Comparison of ENCODE assay signal across 25 mouse cellular contexts in the genomic region with DNA sequence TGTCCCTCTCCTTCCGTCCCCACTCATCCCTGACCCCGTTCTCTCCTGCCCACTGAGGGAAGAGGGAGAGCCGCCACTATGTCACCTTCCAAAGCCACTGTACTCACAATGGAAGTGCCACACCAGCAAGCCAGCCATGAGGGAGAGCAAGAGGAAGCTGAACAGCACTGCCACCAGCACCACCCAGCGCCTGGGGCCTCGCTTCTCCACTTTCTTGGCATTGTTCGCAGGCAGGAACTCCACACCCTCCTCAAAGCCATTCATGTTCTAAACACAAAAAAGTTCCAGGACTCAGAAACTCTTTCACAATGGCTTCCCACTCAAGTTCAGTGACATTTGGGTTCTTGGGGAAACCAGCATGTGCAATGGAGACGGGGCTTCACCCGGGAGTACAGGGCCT. TPM values are rescaled to one million over a fixed set of nuclear protein-coding genes. Genes with fewer than 3 reads are reported as not detected.
A peak's percentile ranks its signal among the peaks of the same experiment; 100 is the strongest.
DNase-seq lines count a peak whose midpoint lies in the region; ATAC-seq and TF ChIP-seq lines count a peak whose summit lies in the region.
"Had no signal": no experiment of that assay in that cellular context is flagged by ENCODE, and none has a peak within 500 bp of the region (broad histone marks: within the 10 kb centered on the region; RNA-seq: fewer than 3 reads in every experiment).

No protein-coding gene starts in this region.

- WGBS in lung, embryonic 15.5 days = 81% methylated on average over 8 of the region's 8 CpGs
- WGBS in forebrain, embryonic 14.5 days = 95% methylated on average over 8 of the region's 8 CpGs

- no peak overlapping the region for H3K9ac ChIP-seq in lung, embryonic 15.5 days
- H3K9ac ChIP-seq in forebrain, embryonic 14.5 days (ENCODE audit: low read length) = no peak overlapping the region
- H3K9ac ChIP-seq: forebrain, embryonic 13.5 days; forebrain, postnatal 0 days; hindbrain, embryonic 12.5 days had no signal

- 0 out of 2 replicates have a peak, but pooled peaks have one; percentile 28 for ATAC-seq in lung, embryonic 15.5 days (ENCODE audit: borderline replicate concordance, extremely low read depth, low FRiP score, low TSS enrichment)
- no peak for ATAC-seq in forebrain, embryonic 14.5 days
- ATAC-seq: activated CD4-positive, CD25-positive, alpha-beta regulatory T cell, adult 4 months; forebrain, embryonic 13.5 days; forebrain, postnatal 0 days; hindbrain, postnatal 0 days had no signal

- peak overlapping the region; percentile 35 for H3K4me3 ChIP-seq in E14TG2a.4 (replicated peaks; ENCODE audit: low read length)
- H3K4me3 ChIP-seq in lung, embryonic 15.5 days = no peak overlapping the region
- no peak overlapping the region for H3K4me3 ChIP-seq in forebrain, embryonic 14.5 days (ENCODE audit: low read depth, low read length)
- H3K4me3 ChIP-seq: forebrain, embryonic 10.5 days; forebrain, embryonic 13.5 days; gastrocnemius, adult 2 months; hindbrain, embryonic 12.5 days had no signal

- no peaks in the 10 kb centered on the region for H3K9me3 ChIP-seq in E14TG2a.4 (ENCODE audit: low read length)
- H3K9me3 ChIP-seq in lung, embryonic 15.5 days = no peaks in the 10 kb centered on the region
- H3K9me3 ChIP-seq in forebrain, embryonic 14.5 days (replicated peaks; ENCODE audit: control insufficient read depth, low read length) = no peaks in the 10 kb centered on the region
- H3K9me3 ChIP-seq: forebrain, embryonic 10.5 days; forebrain, embryonic 13.5 days; hindbrain, embryonic 12.5 days had no signal

- no peaks in the 10 kb centered on the region for H3K27me3 ChIP-seq in E14TG2a.4 (ENCODE audit: insufficient read depth, low read length)
- no peaks in the 10 kb centered on the region for H3K27me3 ChIP-seq in lung, embryonic 15.5 days
- no peaks in the 10 kb centered on the region for H3K27me3 ChIP-seq in forebrain, embryonic 14.5 days (replicated peaks; ENCODE audit: control insufficient read depth, insufficient read depth, low read length)
- H3K27me3 ChIP-seq: CH12.LX; forebrain, embryonic 13.5 days; hindbrain, embryonic 12.5 days had no signal

- H3K4me1 ChIP-seq in E14TG2a.4 (replicated peaks; ENCODE audit: low read depth, low read length) = peaks cover 37% of the 10 kb centered on the region
- no peaks in the 10 kb centered on the region for H3K4me1 ChIP-seq in lung, embryonic 15.5 days
- no peaks in the 10 kb centered on the region for H3K4me1 ChIP-seq in forebrain, embryonic 14.5 days (ENCODE audit: control insufficient read depth, insufficient read depth, low read length)
- H3K4me1 ChIP-seq: forebrain, embryonic 10.5 days; forebrain, embryonic 13.5 days; hindbrain, embryonic 12.5 days had no signal

- TF ChIP-seq CTCF in E14TG2a.4 (conservative IDR thresholded peaks at IDR 0.05; ENCODE audit: low read length) = no peak

- peak; percentile 56 for DNase-seq in lung, postnatal 10 days
- peak; percentile 69 for DNase-seq in lung, postnatal 36 days
- no peak for DNase-seq in urinary bladder, postnatal 4 days (ENCODE audit: low spot score in 2 of 2)
- no peak for DNase-seq in forebrain, embryonic 14.5 days (ENCODE audit: low spot score)
- no peak for DNase-seq in layer of hippocampus, adult 8-10 months (ENCODE audit: low spot score in 2 of 2)
- no peak for DNase-seq in thymus, postnatal 14 days
- DNase-seq: adrenal gland, adult 8-10 months; adrenal gland, postnatal 36 days; B cell, adult 2 months; cerebellum, adult 18-20 months; cerebellum, adult 9-10 months; cerebellum, postnatal 14 days; forebrain, postnatal 0 days; gastrocnemius, adult 2 months; gastrocnemius, postnatal 14 days; heart, adult 11 months had no signal

- H3K36me3 ChIP-seq in E14TG2a.4 (ENCODE audit: insufficient read depth, low read length) = peaks cover 30% of the 10 kb centered on the region
- no peaks in the 10 kb centered on the region for H3K36me3 ChIP-seq in lung, embryonic 15.5 days
- no peaks in the 10 kb centered on the region for H3K36me3 ChIP-seq in forebrain, embryonic 14.5 days (ENCODE audit: control insufficient read depth, insufficient read depth, low read length)
- H3K36me3 ChIP-seq: forebrain, embryonic 10.5 days; hindbrain, embryonic 12.5 days had no signal

- no peak overlapping the region for H3K4me2 ChIP-seq in lung, embryonic 15.5 days
- no peak overlapping the region for H3K4me2 ChIP-seq in forebrain, embryonic 14.5 days (ENCODE audit: low read length)
- H3K4me2 ChIP-seq: forebrain, embryonic 13.5 days; heart, embryonic 11.5 days; hindbrain, embryonic 12.5 days had no signal

- 0 out of 2 replicates have a peak overlapping the region, but pooled peaks have one; percentile 3 for H3K27ac ChIP-seq in lung, embryonic 15.5 days
- H3K27ac ChIP-seq in forebrain, embryonic 14.5 days (ENCODE audit: low read depth, low read length) = no peak overlapping the region
- H3K27ac ChIP-seq: forebrain, embryonic 10.5 days; forebrain, embryonic 13.5 days; gastrocnemius, adult 2 months; hindbrain, embryonic 12.5 days; hindbrain, postnatal 0 days had no signal

RNA-seq across cellular contexts. Expression of a gene that starts 23.2 kb away (rescaled TPM):
- polyA plus RNA-seq in lung, embryonic 15.5 days (2015; fragmentation: Nextera tagmentation; extraction: Ambion mirVana) = 48.1 and 50.9 TPM in 2 replicates
- polyA plus RNA-seq in forebrain, embryonic 14.5 days (2014; fragmentation: Nextera tagmentation; extraction: Ambion mirVana) = 0.18 and 0.27 TPM in 2 replicates
- total RNA-seq in layer of hippocampus, adult 8-10 months (2022) = 10 to 100 TPM in 1 of 4 experiments, 1 to 10 TPM in 1, under 1 TPM in 2; 0.70 to 14.8 (median 5.4) TPM

Comparison
In these comparisons a context has a peak if more than half of its experiments do, and no peak if none do; other contexts are left out.
1. DNase-seq: peak in lung, postnatal 10 days (single experiment) and lung, postnatal 36 days (single experiment); none in urinary bladder, postnatal 4 days (0 of 2), forebrain, embryonic 14.5 days (single experiment), layer of hippocampus, adult 8-10 months (0 of 2) and thymus, postnatal 14 days (single experiment).
2. RNA of a gene that starts 23.2 kb away (polyA plus RNA-seq): 48.1 to 50.9 TPM in lung, embryonic 15.5 days; 0.18 to 0.27 TPM in forebrain, embryonic 14.5 days; every median in the first group is over 10 times any median in the second.